Mouse (Mus musculus): ENCODE data around the gene Rangrf.

- TF ChIP-seq CTCF (IDR thresholded peaks at IDR 0.05; ENCODE audit: control insufficient read depth, insufficient read depth, insufficient replicate concordance, low read depth, low read length) (peak; percentile 22; the same call in 1 of the 2 replicates), POLR2A (IDR thresholded peaks at IDR 0.05; ENCODE audit: control insufficient read depth, low read depth, low read length) (no peak)
Observed at GRCm38 (mm10) chr11:69003592-69003991, 28.6 kb upstream of the Rangrf start.

Measured in testis, adult 2 months (tissue).